Comparison of ENCODE assay signal across 19 mouse cellular contexts in the genomic region with DNA sequence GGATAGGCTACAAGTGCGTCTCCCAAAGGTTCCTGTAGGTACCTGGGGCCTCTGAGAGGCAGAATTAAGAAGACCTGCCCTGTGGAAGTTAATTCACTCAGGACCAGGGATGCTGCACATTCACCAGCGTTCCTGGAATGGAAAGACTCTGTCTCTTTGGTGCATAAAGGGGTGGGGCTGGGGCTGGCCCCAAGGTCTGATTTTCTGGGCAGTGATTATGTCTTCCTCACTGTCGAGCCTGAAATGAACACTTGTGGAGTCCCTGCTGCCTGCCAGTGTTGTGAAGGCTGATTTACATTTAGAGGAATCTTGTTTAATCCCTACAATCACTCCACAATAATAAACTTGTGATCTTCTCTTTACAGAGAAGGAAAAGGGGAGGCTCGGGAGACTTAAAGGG. TPM values are rescaled to one million over a fixed set of nuclear protein-coding genes. Genes with fewer than 3 reads are reported as not detected.
"Had no signal": no experiment of that assay in that cellular context is flagged by ENCODE, and none has a peak within 500 bp of the region (broad histone marks: within the 10 kb centered on the region; RNA-seq: fewer than 3 reads in every experiment).

No protein-coding gene starts in this region.

- H3K27me3 ChIP-seq: neural tube, embryonic 15.5 days had no signal

- DNase-seq: lung, adult 18-20 months; lung, embryonic 14.5 days; lung, postnatal 10 days; lung, postnatal 4 days; retina, postnatal 1 day; right cerebral cortex, adult 18-20 months; right cerebral cortex, postnatal 25 days; right cerebral cortex, postnatal 4 days; spleen, adult 18-20 months; thymus, adult 18-20 months; thymus, postnatal 14 days; thymus, postnatal 36 days had no signal

- H3K4me3 ChIP-seq: midbrain, embryonic 10.5 days; midbrain, embryonic 13.5 days; midbrain, embryonic 15.5 days; myocyte; neural tube, embryonic 13.5 days; neural tube, embryonic 15.5 days had no signal

- H3K9ac ChIP-seq: lung, embryonic 14.5 days; midbrain, embryonic 13.5 days; midbrain, embryonic 15.5 days; neural tube, embryonic 13.5 days; neural tube, embryonic 15.5 days had no signal

- H3K9me3 ChIP-seq: midbrain, embryonic 10.5 days; midbrain, embryonic 13.5 days; midbrain, embryonic 15.5 days; neural tube, embryonic 13.5 days; neural tube, embryonic 15.5 days had no signal

- H3K27ac ChIP-seq: midbrain, embryonic 10.5 days; midbrain, embryonic 13.5 days; midbrain, embryonic 15.5 days; neural tube, embryonic 13.5 days; neural tube, embryonic 15.5 days had no signal

- H3K4me2 ChIP-seq: lung, embryonic 14.5 days; midbrain, embryonic 13.5 days; midbrain, embryonic 15.5 days; neural tube, embryonic 13.5 days; neural tube, embryonic 15.5 days had no signal

- H3K36me3 ChIP-seq: midbrain, embryonic 10.5 days; midbrain, embryonic 13.5 days; midbrain, embryonic 15.5 days; neural tube, embryonic 13.5 days; neural tube, embryonic 15.5 days had no signal

- ATAC-seq: midbrain, embryonic 13.5 days; midbrain, embryonic 15.5 days had no signal

RNA-seq across cellular contexts. Expression of gene Cyp1b1, which starts 18.2 kb away (rescaled TPM):
- total RNA-seq: megakaryocyte-erythroid progenitor cell, adult 5-6 weeks had no signal
